Mouse (Mus musculus): ENCODE measurements at regions not wholly inside any gene's neighbourhood (a gene's known extent, or its start where the extent isn't known, plus 50 kb on each side); places are given as distances from the start of the nearest gene placed in this dataset.

- H3K9me3 ChIP-seq (ENCODE audit: control insufficient read depth, low read length) = no peaks in the 10 kb centered on the region
- peak overlapping the region; percentile 44 for H3K4me2 ChIP-seq (ENCODE audit: low read length)
- H3K27me3 ChIP-seq (replicated peaks; ENCODE audit: control insufficient read depth, insufficient read depth, low read length) = no peaks in the 10 kb centered on the region
- peaks cover 28% of the 10 kb centered on the region for H3K4me1 ChIP-seq (replicated peaks; ENCODE audit: control insufficient read depth, insufficient read depth, low read length)
- peak overlapping the region; percentile 96 for H3K27ac ChIP-seq (ENCODE audit: low read length)
- no peak overlapping the region for H3K4me3 ChIP-seq (replicated peaks; ENCODE audit: low read length)
- peak; percentile 61 for ATAC-seq
- H3K36me3 ChIP-seq (ENCODE audit: control insufficient read depth, insufficient read depth) = no peaks in the 10 kb centered on the region
- 10% methylated on average over 9 of the region's 9 CpGs for WGBS
- H3K9ac ChIP-seq (replicated peaks; ENCODE audit: low read depth, low read length) = peak overlapping the region; percentile 35
Observed at GRCm38 (mm10) chr6:55579611-55580010, 101.5 kb downstream of the Neurod6 start.

- H3K4me3 ChIP-seq (replicated peaks; ENCODE audit: low read length) = no peak overlapping the region
- H3K4me2 ChIP-seq (ENCODE audit: low read length) = peak overlapping the region; percentile 44
- H3K9ac ChIP-seq (replicated peaks; ENCODE audit: low read depth, low read length) = peak overlapping the region; percentile 35
- H3K36me3 ChIP-seq (ENCODE audit: control insufficient read depth, insufficient read depth) = no peaks in the 10 kb centered on the region
- H3K9me3 ChIP-seq (ENCODE audit: control insufficient read depth, low read length) = no peaks in the 10 kb centered on the region
- H3K27ac ChIP-seq (ENCODE audit: low read length) = peak overlapping the region; percentile 96
- 23% methylated on average over 5 of the region's 5 CpGs for WGBS
- no peaks in the 10 kb centered on the region for H3K27me3 ChIP-seq (replicated peaks; ENCODE audit: control insufficient read depth, insufficient read depth, low read length)
- peaks cover 28% of the 10 kb centered on the region for H3K4me1 ChIP-seq (replicated peaks; ENCODE audit: control insufficient read depth, insufficient read depth, low read length)
- ATAC-seq = peak; percentile 53
Observed at GRCm38 (mm10) chr6:55579105-55579504, 102.0 kb downstream of the Neurod6 start.

GRCm38 (mm10) chr6:55578051-55578450 lies 103.0 kb downstream of the Neurod6 start:
- Histone ChIP-seq H3K4me1 (replicated peaks; ENCODE audit: control insufficient read depth, insufficient read depth, low read length) (peaks cover 28% of the 10 kb centered on the region), H3K27me3 (replicated peaks; ENCODE audit: control insufficient read depth, insufficient read depth, low read length) (no peaks in the 10 kb centered on the region), H3K27ac (ENCODE audit: low read length) (peak overlapping the region; percentile 96), H3K4me2 (ENCODE audit: low read length) (no peak overlapping the region), H3K36me3 (ENCODE audit: control insufficient read depth, insufficient read depth) (no peaks in the 10 kb centered on the region), H3K9ac (replicated peaks; ENCODE audit: low read depth, low read length) (no peak overlapping the region), H3K9me3 (ENCODE audit: control insufficient read depth, low read length) (no peaks in the 10 kb centered on the region), H3K4me3 (replicated peaks; ENCODE audit: low read length) (no peak overlapping the region)
- 59% methylated on average over 1 of the region's 1 CpGs for WGBS
- peak; percentile 21; the same call in 1 of the 2 replicates for ATAC-seq

GRCm38 (mm10) chr6:55567521-55567920 lies 113.5 kb downstream of the Neurod6 start:
- no peak overlapping the region for H3K9ac ChIP-seq (replicated peaks; ENCODE audit: low read depth, low read length)
- WGBS = 91% methylated on average over 2 of the region's 2 CpGs
- no peak overlapping the region for H3K4me2 ChIP-seq (ENCODE audit: low read length)
- H3K36me3 ChIP-seq (ENCODE audit: control insufficient read depth, insufficient read depth) = no peaks in the 10 kb centered on the region
- H3K27me3 ChIP-seq (replicated peaks; ENCODE audit: control insufficient read depth, insufficient read depth, low read length) = no peaks in the 10 kb centered on the region
- no peak overlapping the region for H3K4me3 ChIP-seq (replicated peaks; ENCODE audit: low read length)
- no peak overlapping the region for H3K27ac ChIP-seq (ENCODE audit: low read length)
- H3K4me1 ChIP-seq (replicated peaks; ENCODE audit: control insufficient read depth, insufficient read depth, low read length) = peaks cover 11% of the 10 kb centered on the region; the same call in 1 of the 2 replicates
- ATAC-seq = no peak
- no peaks in the 10 kb centered on the region for H3K9me3 ChIP-seq (ENCODE audit: control insufficient read depth, low read length)

- Histone ChIP-seq H3K9ac (replicated peaks; ENCODE audit: low read depth, low read length) (no peak overlapping the region), H3K4me2 (ENCODE audit: low read length) (no peak overlapping the region), H3K9me3 (ENCODE audit: control insufficient read depth, low read length) (no peaks in the 10 kb centered on the region), H3K27me3 (replicated peaks; ENCODE audit: control insufficient read depth, insufficient read depth, low read length) (no peaks in the 10 kb centered on the region), H3K36me3 (ENCODE audit: control insufficient read depth, insufficient read depth) (no peaks in the 10 kb centered on the region), H3K27ac (ENCODE audit: low read length) (peak overlapping the region; percentile 79), H3K4me3 (replicated peaks; ENCODE audit: low read length) (no peak overlapping the region), H3K4me1 (replicated peaks; ENCODE audit: control insufficient read depth, insufficient read depth, low read length) (peaks cover 10% of the 10 kb centered on the region; the same call in 1 of the 2 replicates)
- ATAC-seq = peak; percentile 83
- 52% methylated on average over 14 of the region's 14 CpGs for WGBS
Observed at GRCm38 (mm10) chr6:55565260-55566209, 113.8 kb downstream of the Adcyap1r1 start.

- H3K4me1 ChIP-seq (replicated peaks; ENCODE audit: control insufficient read depth, insufficient read depth, low read length) = peaks cover 12% of the 10 kb centered on the region; the same call in 1 of the 2 replicates
- ATAC-seq = peak; percentile 61
- no peaks in the 10 kb centered on the region for H3K36me3 ChIP-seq (ENCODE audit: control insufficient read depth, insufficient read depth)
- H3K9ac ChIP-seq (replicated peaks; ENCODE audit: low read depth, low read length) = no peak overlapping the region
- no peak overlapping the region for H3K4me3 ChIP-seq (replicated peaks; ENCODE audit: low read length)
- no peak overlapping the region for H3K4me2 ChIP-seq (ENCODE audit: low read length)
- H3K27ac ChIP-seq (ENCODE audit: low read length) = peak overlapping the region; percentile 5; the same call in 1 of the 2 replicates
- H3K9me3 ChIP-seq (ENCODE audit: control insufficient read depth, low read length) = no peaks in the 10 kb centered on the region
- WGBS = 24% methylated on average over 5 of the region's 5 CpGs
- H3K27me3 ChIP-seq (replicated peaks; ENCODE audit: control insufficient read depth, insufficient read depth, low read length) = no peaks in the 10 kb centered on the region
Observed at GRCm38 (mm10) chr6:55560606-55561005, 108.8 kb downstream of the Adcyap1r1 start.

GRCm38 (mm10) chr6:55559797-55560196 lies 108.0 kb downstream of the Adcyap1r1 start:
- Histone ChIP-seq H3K36me3 (ENCODE audit: control insufficient read depth, insufficient read depth) (no peaks in the 10 kb centered on the region), H3K4me1 (replicated peaks; ENCODE audit: control insufficient read depth, insufficient read depth, low read length) (peaks cover 7% of the 10 kb centered on the region; the same call in 1 of the 2 replicates), H3K27ac (ENCODE audit: low read length) (no peak overlapping the region), H3K27me3 (replicated peaks; ENCODE audit: control insufficient read depth, insufficient read depth, low read length) (no peaks in the 10 kb centered on the region), H3K4me3 (replicated peaks; ENCODE audit: low read length) (no peak overlapping the region), H3K4me2 (ENCODE audit: low read length) (no peak overlapping the region), H3K9me3 (ENCODE audit: control insufficient read depth, low read length) (no peaks in the 10 kb centered on the region), H3K9ac (replicated peaks; ENCODE audit: low read depth, low read length) (no peak overlapping the region)
- 76% methylated on average over 11 of the region's 11 CpGs for WGBS
- ATAC-seq = no peak
